Mouse (Mus musculus): Measurements from ENCODE around the gene Erf.
A peak's percentile ranks its signal among the peaks of the same experiment; 100 is the strongest.

Erf gene

GRCm38 (mm10) chr7:25230690-25231285, 19.8 kb downstream of the Erf start:
- no peak overlapping the region for H3K4me3 ChIP-seq (replicated peaks; ENCODE audit: low read length)
- H3K27me3 ChIP-seq (ENCODE audit: insufficient read depth, low read length), result no peaks in the 10 kb centered on the region
- no peaks in the 10 kb centered on the region for H3K9me3 ChIP-seq (ENCODE audit: low read length)
- peaks cover 58% of the 10 kb centered on the region for H3K4me1 ChIP-seq (replicated peaks; ENCODE audit: low read depth, low read length)
- TF ChIP-seq CTCF (conservative IDR thresholded peaks at IDR 0.05; ENCODE audit: low read length) (no peak), POU5F1 (IDR thresholded peaks at IDR 0.05; ENCODE audit: borderline replicate concordance, low read length) (no peak), NANOG (IDR thresholded peaks at IDR 0.05; ENCODE audit: borderline replicate concordance, low read length) (no peak)
- H3K36me3 ChIP-seq (ENCODE audit: insufficient read depth, low read length), result peaks cover 100% of the 10 kb centered on the region

GRCm38 (mm10) chr7:25227523-25228300, 22.8 kb downstream of the Erf start:
- H3K9me3 ChIP-seq (ENCODE audit: low read length), result no peaks in the 10 kb centered on the region
- H3K4me3 ChIP-seq (replicated peaks; ENCODE audit: low read length), result no peak overlapping the region
- TF ChIP-seq POU5F1 (IDR thresholded peaks at IDR 0.05; ENCODE audit: borderline replicate concordance, low read length), result no peak
- TF ChIP-seq NANOG (IDR thresholded peaks at IDR 0.05; ENCODE audit: borderline replicate concordance, low read length), result no peak
- no peak for TF ChIP-seq CTCF (conservative IDR thresholded peaks at IDR 0.05; ENCODE audit: low read length)
- H3K27me3 ChIP-seq (ENCODE audit: insufficient read depth, low read length), result no peaks in the 10 kb centered on the region
- peaks cover 99% of the 10 kb centered on the region for H3K36me3 ChIP-seq (ENCODE audit: insufficient read depth, low read length)
- H3K4me1 ChIP-seq (replicated peaks; ENCODE audit: low read depth, low read length), result peaks cover 48% of the 10 kb centered on the region

- peaks cover 60% of the 10 kb centered on the region for H3K36me3 ChIP-seq (ENCODE audit: insufficient read depth, low read length)
- H3K4me1 ChIP-seq (replicated peaks; ENCODE audit: low read depth, low read length), result peaks cover 73% of the 10 kb centered on the region
- no peaks in the 10 kb centered on the region for H3K27me3 ChIP-seq (ENCODE audit: insufficient read depth, low read length)
- TF ChIP-seq NANOG (IDR thresholded peaks at IDR 0.05; ENCODE audit: borderline replicate concordance, low read length) (no peak), CTCF (conservative IDR thresholded peaks at IDR 0.05; ENCODE audit: low read length) (no peak), POU5F1 (IDR thresholded peaks at IDR 0.05; ENCODE audit: borderline replicate concordance, low read length) (no peak)
- H3K4me3 ChIP-seq (replicated peaks; ENCODE audit: low read length), result peak overlapping the region; percentile 90
- no peaks in the 10 kb centered on the region for H3K9me3 ChIP-seq (ENCODE audit: low read length)
Measured at GRCm38 (mm10) chr7:25222275-25222967, 28.1 kb downstream of the Erf start.

GRCm38 (mm10) chr7:25221102-25221883, 29.3 kb downstream of the Erf start, which contains the start of gene Zfp526:
Gene Zfp526 (plus strand): TSS chr7:25221425.
- Histone ChIP-seq H3K4me3 (replicated peaks; ENCODE audit: low read length) (peak within 1 kb of the TSS; percentile 90), H3K4me1 (replicated peaks; ENCODE audit: low read depth, low read length) (peaks cover 67% of the 10 kb centered on the region), H3K36me3 (ENCODE audit: insufficient read depth, low read length) (peaks cover 57% of the 10 kb centered on the region), H3K27me3 (ENCODE audit: insufficient read depth, low read length) (no peaks in the 10 kb centered on the region), H3K9me3 (ENCODE audit: low read length) (no peaks in the 10 kb centered on the region)
- TF ChIP-seq POU5F1 (IDR thresholded peaks at IDR 0.05; ENCODE audit: borderline replicate concordance, low read length), result no peak
- no peak for TF ChIP-seq CTCF (conservative IDR thresholded peaks at IDR 0.05; ENCODE audit: low read length)

GRCm38 (mm10) chr7:25220457-25221101, 30.0 kb downstream of the Erf start, which contains the start of gene Dedd2:
Gene Dedd2 (minus strand): TSS chr7:25220615.
- H3K9me3 ChIP-seq (ENCODE audit: low read length), result no peaks in the 10 kb centered on the region

GRCm38 (mm10) chr7:25219756-25220456, 30.7 kb downstream of the Erf start:
- no peak for TF ChIP-seq CTCF (conservative IDR thresholded peaks at IDR 0.05; ENCODE audit: low read length)
- no peak for TF ChIP-seq POU5F1 (IDR thresholded peaks at IDR 0.05; ENCODE audit: borderline replicate concordance, low read length)
- TF ChIP-seq NANOG (IDR thresholded peaks at IDR 0.05; ENCODE audit: borderline replicate concordance, low read length), result no peak
- Histone ChIP-seq H3K4me1 (replicated peaks; ENCODE audit: low read depth, low read length) (peaks cover 63% of the 10 kb centered on the region), H3K36me3 (ENCODE audit: insufficient read depth, low read length) (peaks cover 57% of the 10 kb centered on the region), H3K4me3 (replicated peaks; ENCODE audit: low read length) (peak overlapping the region; percentile 90), H3K27me3 (ENCODE audit: insufficient read depth, low read length) (no peaks in the 10 kb centered on the region), H3K9me3 (ENCODE audit: low read length) (no peaks in the 10 kb centered on the region)

More at GRCm38 (mm10) chr7:25220457-25221101, 30.0 kb downstream of the Erf start, which contains the start of gene Dedd2:
- Histone ChIP-seq H3K4me3 (replicated peaks; ENCODE audit: low read length) (peak within 1 kb of the TSS; percentile 90), H3K27me3 (ENCODE audit: insufficient read depth, low read length) (no peaks in the 10 kb centered on the region), H3K36me3 (ENCODE audit: insufficient read depth, low read length) (peaks cover 57% of the 10 kb centered on the region), H3K4me1 (replicated peaks; ENCODE audit: low read depth, low read length) (peaks cover 63% of the 10 kb centered on the region)
- TF ChIP-seq NANOG (IDR thresholded peaks at IDR 0.05; ENCODE audit: borderline replicate concordance, low read length) (no peak), POU5F1 (IDR thresholded peaks at IDR 0.05; ENCODE audit: borderline replicate concordance, low read length) (no peak), CTCF (conservative IDR thresholded peaks at IDR 0.05; ENCODE audit: low read length) (no peak)

- Histone ChIP-seq H3K27me3 (ENCODE audit: insufficient read depth, low read length) (no peaks in the 10 kb centered on the region), H3K4me3 (replicated peaks; ENCODE audit: low read length) (peak overlapping the region; percentile 90), H3K36me3 (ENCODE audit: insufficient read depth, low read length) (peaks cover 55% of the 10 kb centered on the region), H3K4me1 (replicated peaks; ENCODE audit: low read depth, low read length) (peaks cover 65% of the 10 kb centered on the region), H3K9me3 (ENCODE audit: low read length) (no peaks in the 10 kb centered on the region)
- no peak for TF ChIP-seq CTCF (conservative IDR thresholded peaks at IDR 0.05; ENCODE audit: low read length)
- TF ChIP-seq NANOG (IDR thresholded peaks at IDR 0.05; ENCODE audit: borderline replicate concordance, low read length), result no peak
Measured at GRCm38 (mm10) chr7:25219416-25219750, 31.2 kb downstream of the Erf start.

All from E14TG2a.4 (cell line).